Mouse (Mus musculus) brain, embryonic 14.5 days (tissue): ENCODE measurements around the gene Slc25a45.

Experiments
- CTCF ChIP-seq: fragments of 200-500 bp; IDR thresholded peaks from 2 replicates; pipeline ENCODE4 v1.5.1; 2012; ENCODE audit warnings: inconsistent platforms, mild to moderate bottlenecking, moderate library complexity, borderline replicate concordance; ENCODE audit not compliant: insufficient read depth, insufficient read length; ENCODE audit errors: extremely low read depth
- POLR2A ChIP-seq: fragments of 200-500 bp; IDR thresholded peaks from 2 replicates; pipeline ENCODE4 v1.6.1; 2012; ENCODE audit warnings: mild to moderate bottlenecking, inconsistent platforms, borderline replicate concordance; ENCODE audit not compliant: poor library complexity, insufficient read depth, insufficient read length, severe bottlenecking; ENCODE audit errors: extremely low read depth

DNA sequence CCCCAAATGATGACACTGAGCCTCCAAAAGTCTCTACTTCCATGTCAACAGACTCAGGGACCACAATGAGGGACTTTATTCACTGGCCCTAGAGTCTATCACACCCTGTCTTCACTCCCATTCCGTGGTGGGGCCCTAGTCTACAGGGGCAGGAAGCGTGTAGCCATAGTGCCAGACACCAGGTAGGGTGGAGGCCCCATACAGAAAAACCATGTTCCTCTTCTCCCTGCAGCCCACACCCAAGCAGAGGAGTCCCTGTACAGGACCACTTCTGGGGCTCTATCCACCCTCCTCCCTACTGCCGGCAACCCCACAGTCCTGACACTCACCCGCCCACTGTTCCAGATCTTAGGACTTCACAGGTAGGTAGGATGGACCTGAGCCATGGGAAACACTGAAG, 5.1 kb upstream of the Slc25a45 start:
- TF ChIP-seq POLR2A = no peak
- no peak for TF ChIP-seq CTCF
